Mouse (Mus musculus) induced T-regulatory cell, adult 2 months (primary cell): ENCODE results near the gene Abtb2.

Experiments used
- DNase-seq: peaks from one replicate; pipeline ENCODE4 v3.0.0-alpha.2; 2012; ENCODE audit warnings: low read depth

Abtb2 gene

DNA sequence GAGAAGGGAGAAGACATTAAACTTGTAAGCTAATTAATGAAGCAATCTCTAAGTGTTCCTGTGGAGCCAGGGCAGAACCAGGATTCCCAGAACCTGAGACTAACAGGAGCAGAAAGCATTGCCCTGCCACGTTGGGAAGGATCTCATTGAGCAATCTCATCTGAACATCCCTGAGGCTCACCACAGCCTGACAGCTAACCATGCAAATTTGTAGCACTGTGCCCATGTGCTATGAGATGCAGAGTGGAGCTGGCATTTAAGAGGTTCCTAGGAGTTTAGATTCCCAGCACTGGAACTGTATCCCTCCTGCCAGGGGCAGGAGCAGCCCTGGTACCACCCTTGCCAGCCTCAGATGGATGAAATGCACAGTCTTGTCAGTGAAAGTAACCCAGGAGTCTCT, 95.6 kb downstream of the Abtb2 start:
- DNase-seq = no peak

DNA sequence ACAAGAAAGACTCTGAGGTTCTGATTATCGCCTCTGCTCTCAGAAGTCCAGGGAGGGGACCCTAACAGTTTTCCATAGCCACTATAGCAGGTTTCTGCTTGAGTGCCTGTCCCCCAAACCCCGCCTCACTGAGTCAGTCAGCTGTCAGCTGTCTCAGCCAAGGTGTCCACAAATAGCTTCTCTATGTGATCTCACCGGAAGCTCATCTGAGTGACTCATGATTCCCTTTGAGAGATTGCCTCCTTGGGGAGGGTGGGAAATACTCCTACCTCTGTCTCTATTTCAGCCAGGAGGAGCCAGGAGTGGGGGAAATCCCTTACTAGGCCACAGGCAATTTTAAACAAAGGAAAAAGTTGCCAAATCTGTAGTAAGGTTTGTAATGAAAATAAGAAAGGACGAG, 96.0 kb downstream of the Abtb2 start:
- DNase-seq = peak; percentile 83

DNA sequence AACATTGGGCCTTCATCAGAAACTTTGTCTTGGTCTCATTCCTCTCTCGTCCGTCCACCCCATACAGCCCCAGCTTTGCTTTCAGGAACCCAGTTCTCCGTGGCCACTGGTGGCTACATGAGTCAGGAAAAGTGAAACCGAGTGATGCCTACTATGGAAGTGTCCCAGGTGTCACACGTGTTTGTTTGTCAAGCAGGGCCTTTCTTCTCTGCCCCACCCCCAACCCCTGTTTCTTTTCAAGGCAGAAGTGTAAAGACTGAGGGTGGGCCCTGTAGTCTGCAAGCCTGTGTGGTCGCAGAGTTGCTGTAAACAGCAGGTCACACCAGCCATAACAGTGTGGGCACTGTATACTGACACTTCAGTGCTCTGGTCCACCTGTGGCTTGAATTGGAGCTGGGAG, 98.2 kb downstream of the Abtb2 start:
- no peak for DNase-seq

DNA sequence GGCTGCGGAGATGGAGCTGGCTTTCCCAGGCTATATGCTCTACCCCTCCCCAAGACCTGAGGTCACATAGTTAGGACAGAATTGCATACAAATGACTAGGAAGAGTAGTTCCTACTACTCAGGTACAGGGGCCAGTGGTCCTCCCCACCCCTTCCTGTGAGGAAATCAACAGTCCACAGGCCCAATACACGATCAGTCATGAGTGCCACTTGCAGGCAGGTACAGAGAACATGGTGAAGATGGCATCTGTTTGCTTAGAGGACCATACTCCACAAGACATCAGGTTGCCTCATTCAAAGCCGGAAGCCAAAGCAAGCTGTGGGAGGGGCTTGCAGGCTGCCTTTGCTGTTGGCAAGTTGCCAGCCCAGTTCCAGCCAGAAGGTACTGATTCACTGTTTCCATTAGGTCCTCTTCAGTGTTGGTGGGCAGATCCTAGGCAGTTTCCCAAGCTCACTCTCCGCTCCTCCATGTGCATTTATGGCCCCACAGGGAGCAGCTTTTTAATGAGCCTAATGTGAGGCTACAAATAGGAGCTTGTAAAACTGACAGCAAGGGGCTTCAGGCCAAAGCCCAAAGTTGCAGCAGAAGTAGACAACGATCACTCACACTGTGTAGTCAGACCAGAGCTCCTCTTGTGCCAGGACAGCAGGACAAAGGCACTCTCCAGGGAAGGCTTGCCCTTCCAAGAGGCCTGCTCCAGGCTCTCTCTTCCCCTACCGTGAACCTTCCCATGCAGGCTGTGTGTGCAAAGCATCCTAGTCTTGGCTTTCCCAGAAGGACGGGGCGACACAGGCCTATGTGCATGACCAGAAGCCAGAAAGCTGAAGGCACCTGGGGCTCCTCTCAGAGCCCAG, 102.1 kb downstream of the Abtb2 start:
- peak; percentile 85 for DNase-seq

DNA sequence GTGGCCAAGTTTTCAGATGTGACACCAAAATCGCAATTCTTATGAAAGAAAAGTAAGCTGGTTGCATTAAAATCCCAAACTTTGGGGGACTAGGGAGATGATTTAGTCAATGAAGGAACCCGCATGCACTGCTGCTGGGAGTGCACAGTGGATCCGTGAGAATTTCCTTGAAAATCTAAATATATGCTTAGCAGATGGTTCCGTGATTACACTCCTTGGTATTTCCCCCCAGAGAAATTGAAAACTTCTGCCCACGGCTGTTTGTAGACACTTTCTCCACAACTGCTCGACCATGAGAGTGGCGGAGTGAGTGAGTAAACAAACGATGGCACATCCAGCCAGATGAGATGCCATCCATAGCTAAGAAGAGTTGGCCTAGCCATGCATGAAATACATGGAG, 102.8 kb downstream of the Abtb2 start:
- no peak for DNase-seq

DNA sequence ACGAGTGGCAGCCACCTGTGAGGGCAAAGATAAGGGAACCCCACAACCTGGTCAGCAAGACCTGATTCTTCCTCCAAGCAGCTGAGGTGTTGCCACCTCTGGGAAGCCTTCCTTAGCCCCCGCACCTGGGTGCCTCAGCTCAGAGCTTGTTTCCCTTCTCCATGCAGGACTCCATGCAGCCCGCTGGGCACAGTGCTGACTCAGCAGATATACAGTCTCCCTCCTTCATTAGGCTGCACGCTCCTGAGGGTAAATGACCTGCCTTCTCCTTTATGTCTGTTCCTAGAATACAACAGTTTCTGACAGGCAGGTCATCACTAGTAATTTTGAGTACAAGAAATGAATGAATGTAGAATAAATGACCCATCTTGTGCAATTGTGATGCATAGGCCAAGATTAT, 103.5 kb downstream of the Abtb2 start:
- DNase-seq = no peak

DNA sequence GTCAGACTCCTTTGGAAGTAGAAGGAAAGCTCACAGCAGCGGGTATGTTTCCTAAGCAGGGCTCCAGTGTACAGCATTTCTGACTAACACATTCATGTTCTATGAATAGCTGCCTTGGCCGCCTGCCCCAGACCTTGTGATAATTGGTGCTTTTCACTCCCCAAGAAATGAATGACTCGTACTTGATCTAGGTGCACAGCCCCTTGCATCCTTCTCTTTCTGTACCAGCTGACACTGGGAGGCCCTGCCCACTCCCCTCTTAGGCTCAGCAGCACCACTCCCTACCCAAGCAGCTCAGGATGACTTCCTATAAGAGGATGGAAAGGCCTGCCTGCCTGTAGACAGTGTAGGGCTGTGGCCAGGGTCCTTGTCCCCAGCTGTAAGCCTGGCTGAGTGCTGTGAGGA, 104.2 kb downstream of the Abtb2 start:
- no peak for DNase-seq

DNA sequence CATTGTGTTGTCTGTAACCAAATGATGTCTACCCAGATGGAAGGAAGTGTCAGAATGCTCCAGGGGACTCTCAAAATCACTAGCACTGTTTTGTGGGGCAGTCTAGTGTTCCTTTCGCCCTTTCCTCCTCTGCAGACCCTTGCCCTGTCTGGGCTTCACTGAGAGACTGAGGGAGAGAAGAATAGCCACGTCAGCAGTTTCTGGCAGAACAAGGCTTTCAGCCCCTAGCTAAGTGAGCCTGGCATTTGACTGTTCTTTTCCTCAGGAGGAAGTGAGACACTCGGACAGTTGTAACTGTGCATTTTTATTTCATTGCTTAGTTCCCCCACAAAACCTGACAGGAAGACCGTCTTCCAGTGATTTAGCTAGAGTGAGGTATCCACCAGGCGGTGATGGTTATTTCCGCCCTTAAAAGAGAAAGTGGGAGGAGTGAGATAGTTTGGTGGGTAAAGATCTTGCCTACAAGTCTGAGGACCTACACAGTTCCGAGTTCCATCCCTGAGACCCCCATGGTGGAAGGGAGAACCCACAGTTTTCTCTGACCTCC, 106.5 kb downstream of the Abtb2 start:
- peak; percentile 55 for DNase-seq

DNA sequence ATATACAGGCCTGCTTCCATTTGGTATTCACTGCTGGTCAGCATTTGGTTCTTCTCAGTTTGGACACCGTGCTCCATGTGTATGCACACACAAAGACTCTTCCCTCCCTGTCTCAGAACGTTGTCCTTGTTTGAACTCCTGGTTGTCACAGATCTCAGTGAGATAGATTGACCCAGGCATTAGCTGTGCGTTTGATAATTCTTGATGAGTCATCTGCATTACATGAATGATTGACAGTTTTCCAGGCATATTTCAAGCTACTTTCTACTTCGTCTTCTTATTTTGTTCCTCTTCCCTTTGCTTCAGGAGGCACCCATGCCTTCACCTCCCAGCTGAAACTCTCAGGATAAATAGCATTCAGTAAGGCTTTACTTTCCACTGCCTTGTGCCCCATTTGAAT, 107.5 kb downstream of the Abtb2 start:
- DNase-seq = no peak

DNA sequence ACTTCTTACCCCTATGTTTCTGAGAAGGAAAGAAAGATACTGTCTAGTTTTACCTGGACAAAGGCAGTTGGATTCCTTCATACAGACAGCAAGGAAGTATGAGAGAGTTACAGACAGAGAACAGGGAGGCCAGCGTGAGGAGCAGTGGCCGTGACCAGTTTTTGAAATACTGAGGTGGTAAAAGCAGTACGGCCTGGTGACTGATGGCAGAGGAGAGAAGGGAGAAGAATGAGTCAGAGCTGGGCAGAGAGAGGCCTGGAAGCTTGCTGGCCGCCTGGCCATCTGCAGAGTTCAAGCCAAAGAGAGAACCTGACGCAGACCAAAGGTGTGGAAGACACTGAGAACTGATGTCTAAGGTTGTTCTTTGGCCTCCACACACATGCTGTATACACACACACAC, 109.3 kb downstream of the Abtb2 start:
- no peak for DNase-seq

DNA sequence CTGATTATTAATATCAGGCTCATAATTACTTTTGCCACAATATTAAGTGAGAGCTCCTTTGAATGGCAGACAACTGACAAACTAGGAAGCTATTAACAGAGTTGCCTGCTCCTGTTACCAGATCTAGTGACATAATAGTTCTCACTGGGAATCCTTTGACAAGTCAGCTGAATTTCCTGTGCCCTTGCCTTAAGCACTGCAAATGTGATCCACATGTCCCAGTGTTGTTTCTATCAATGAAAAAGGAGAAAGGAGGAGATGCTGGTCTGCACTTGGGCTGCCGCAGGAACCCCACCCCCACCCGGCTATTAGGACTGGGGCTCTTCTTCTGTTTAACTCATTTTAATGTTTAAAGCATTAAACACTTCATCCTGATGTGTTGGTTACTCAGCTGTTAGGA, 110.7 kb downstream of the Abtb2 start:
- no peak for DNase-seq

DNA sequence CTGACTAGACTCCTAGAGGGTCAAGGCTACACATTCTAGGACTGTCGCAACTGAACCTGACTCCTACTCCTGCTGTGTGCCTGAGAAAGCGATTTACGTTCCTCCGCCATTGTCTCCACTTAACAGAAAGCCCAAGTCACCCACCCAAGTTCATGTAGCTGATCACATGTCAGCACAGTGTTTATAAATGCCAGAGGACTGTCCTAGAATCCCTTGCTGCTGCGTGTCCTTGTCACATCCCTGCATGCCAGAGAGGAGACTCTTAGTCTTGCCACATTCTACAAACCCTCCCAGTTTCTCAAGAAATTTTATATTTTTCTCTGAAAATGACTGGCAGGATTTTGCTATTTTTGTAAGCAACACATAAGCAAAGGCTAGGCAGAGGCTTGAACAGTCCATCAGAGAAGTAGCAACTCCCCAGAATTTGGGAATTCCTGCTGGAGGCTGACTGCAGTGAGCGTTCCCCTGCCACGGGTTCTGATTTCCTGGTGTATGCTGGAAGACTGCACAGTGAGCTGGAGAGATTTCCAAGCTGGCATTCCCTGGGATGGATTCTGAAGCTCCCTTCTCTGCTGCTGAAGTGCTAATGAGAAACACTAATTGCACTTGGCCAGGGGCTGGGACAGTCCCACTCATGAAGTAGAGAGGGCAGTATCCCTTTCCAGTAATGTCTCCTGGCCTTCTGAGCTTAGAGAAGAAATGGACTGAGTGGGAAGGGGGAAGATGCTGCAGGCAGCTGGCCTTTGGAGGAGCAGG, 111.7 kb downstream of the Abtb2 start:
- no peak for DNase-seq

DNA sequence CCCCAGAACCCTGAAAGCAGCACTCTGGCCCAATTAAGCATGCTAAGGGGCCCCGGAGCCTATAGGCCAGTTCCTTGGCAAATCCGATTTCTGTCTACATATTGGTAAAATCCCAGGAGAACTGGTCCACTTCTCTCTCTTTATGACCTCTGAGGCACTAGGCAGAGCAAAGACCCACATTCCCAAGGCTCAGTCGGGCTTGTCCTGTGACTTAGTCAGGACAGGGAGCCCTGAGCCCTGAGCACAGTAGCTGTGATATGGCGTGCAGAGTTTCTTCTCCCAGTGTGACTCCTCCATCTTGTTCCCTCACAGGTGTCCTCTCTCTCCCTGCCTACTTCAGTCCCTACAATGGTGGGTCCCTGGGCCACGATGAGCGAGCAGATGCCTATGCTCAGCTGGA, 112.3 kb downstream of the Abtb2 start:
- no peak for DNase-seq

DNA sequence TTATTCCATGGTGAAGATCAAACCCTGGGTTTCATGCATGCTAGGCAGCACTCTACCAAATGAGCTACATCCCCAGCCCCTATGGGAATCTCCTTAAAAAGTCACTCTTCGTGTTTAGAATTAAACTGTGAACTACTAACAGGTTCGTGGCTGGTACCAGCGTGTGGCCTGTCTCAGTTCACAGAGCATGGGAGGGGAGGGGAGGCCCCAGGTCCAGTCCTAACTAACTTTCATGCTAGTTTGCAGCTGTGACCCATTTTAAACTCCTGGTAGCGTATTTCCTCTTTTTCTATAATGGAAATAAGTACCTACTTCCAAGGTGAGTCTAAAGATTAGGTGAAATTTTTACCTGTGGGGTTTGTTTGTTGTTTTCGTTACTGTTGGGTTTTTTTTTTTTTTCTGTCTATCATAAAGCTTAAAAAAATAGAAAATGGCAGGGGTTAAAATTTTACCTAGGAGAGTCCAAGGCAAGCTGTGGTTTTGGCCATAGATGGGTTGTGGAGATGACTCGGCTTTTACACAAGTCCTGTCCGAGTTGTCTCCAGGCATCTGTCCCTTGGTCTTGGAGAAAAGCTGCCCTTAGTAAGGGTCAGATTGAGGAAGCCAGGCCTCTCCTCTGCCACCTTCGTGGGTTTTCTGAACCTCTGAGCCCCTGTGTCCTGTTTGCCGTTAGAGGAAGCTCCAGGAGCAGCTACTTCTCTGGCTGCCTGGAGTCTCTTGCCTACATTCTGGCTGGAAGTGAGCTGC, 114.4 kb downstream of the Abtb2 start:
- no peak for DNase-seq

DNA sequence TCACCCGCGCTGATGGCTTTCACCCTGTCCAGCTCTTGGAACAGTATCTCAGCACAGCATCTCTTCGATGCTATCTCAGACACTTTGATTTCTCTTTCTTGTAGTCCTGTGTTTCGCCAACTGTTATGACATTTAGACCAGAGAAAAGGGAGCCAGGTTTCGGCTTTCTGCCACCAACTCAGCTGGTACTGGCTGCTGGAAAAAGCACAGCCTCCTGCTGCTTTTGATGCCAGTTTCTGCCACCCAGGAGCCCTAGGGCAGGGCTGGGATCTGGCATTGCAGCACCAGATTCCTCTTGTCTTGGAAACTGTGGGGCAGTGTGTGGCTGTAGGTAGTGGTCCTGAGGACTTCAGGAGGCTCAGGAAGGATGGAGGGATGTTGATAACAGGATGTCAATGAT, 115.0 kb downstream of the Abtb2 start:
- DNase-seq = peak; percentile 43

DNA sequence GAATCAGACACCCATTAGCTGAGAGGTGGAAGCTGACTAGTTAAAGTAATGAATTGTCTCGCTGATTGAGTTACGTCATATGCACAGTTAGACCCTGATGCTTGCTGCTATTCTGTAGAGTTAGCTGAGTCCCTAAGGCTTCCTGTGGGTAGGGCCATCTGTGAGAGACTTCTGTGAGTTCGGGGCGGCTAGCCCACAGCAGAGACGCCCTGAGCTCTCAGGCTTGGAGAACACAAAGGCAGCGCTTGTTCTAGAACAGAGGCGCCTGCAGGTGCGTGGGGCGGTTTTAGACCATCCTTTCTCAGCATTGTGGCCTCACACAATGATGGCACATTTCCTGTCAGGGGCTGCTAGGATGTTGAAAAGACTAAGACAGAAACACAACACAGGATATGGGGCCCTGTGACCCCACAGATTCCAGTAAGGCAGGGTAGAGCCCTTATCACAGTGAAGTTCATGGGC, 116.2 kb downstream of the Abtb2 start:
- peak; percentile 88 for DNase-seq

DNA sequence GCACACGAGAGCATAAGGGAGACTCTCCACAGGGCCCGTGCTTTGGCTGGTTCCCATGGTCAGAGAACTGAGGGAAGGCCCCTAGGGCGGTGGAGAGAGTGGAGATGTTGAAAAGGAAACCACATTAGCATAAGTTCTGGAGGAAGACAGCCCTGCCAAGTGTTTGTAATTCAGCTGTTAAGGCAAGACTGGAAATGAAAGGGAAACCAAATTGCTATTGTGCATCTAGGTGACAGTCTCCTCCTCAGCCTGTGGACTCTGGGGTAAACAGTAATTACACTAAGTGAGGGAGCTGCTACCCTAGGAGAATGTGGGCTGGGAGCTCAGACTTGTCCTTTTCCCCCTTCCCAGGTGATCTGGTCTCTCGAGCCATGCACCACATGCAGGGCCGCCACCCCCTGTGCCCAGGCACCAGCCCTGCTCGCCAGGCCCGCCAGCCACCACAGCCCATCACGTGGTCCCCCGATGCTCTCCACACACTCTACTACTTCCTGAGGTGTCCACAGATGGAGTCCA, 116.9 kb downstream of the Abtb2 start:
- peak; percentile 87 for DNase-seq

DNA sequence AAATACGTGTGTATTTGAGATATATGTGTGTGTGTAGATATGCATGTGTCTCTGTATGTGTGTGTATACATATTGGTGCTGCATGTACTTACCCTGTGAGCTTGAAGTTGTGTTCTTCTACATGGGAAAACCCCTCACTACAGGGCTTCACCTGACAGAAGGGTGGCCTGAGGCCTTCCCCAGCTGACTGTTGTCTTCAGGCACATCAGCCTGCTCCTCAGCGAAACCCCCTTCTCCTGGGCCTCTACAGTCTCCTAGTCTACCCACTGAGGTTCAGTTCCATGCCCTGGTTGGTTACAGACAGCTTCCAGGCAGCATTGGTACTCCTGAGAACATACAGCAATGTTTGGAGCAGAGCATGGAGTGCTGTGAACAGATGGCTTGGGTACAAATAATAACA, 118.3 kb downstream of the Abtb2 start:
- peak; percentile 68 for DNase-seq

DNA sequence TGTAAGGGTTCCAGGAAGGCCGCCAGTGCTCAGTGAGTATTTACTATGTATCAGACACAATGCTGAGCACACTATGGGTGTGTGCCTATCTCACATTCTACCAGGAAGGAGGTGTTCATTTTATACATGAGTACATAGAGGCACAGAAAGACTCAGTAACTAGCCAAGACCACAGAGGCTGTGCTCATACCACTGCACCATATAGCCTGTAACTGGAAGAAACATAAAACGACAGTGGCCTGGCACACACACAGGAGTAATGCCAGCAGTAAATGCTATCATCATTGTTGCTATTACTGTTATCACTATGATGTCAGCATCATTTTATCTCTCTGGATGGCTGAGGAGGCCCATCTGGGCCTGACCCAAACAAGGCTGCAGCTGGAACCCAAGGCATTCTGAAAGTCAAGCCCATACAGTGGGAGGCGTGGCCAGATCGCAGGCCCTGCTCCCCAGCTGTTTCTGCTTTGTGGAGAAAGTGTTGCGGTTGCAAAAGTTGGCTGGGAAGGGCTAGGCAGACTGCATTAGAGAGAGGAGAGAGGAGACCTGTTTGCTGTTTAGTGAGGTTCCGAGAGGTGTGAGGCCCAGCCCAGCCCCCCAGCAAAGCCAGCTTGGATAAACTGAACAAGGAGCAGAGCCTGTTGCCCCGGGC, 118.9 kb downstream of the Abtb2 start:
- DNase-seq = peak; percentile 52

DNA sequence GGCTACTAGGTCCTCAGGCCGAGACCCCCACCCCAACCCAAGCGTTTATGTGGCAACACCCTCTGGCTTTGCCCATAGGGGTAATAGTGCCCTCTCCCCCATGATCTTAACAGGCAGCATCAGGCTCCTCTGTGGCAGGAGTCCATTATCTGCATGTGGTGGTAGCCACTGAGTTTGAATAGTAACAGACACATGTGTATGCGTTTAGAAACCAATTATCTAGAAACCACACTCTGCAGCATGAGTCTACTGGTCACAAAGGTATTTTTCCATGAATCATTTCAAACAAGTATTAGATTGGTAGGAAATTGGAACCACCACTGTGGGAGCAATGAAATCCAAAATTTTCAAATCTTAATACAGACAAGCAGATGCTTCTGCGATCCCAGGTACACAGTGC, 119.5 kb downstream of the Abtb2 start:
- DNase-seq = no peak

DNA sequence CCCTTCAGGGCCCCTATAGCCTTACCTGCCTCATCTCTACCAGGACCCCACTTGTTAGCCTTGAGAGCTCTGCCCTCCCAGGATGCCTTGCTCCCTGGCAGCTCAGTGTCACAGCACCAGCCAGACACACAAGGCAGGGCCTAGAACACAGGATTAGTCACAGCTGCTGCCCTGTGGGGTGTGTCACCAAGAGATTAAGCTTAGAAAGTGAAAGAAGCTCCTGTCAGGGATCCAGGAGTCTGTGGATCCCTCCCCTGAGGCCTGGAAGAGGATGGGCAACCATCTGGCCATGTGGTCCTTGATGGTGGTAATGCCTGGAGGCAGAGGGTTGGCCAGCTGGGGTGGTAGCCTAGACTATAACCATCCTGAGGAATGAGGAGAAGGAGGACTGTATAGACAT, 121.0 kb downstream of the Abtb2 start:
- no peak for DNase-seq

DNA sequence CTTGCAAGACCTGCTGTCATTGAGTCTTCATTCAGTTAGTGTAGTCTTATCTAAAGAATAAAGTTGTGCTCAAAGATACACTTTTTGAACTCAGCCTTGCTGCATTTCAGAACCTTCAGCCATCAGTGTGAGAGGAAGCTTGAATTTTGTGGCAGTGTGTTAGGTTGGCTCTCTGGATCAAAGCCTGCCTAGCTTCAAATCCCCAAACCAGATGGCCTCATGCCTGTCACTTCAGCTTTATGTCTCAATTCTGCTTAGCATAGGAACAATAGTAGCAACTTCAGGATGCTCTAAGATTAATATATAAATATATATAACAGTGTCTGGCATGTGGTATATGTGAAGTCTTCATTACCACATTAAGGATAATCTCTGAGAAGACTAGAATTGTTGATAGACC, 121.8 kb downstream of the Abtb2 start:
- no peak for DNase-seq
